Mouse (Mus musculus) testis, adult 2 months (tissue): ENCODE results near the gene Adprhl2. TPM values are rescaled to one million over a fixed set of nuclear protein-coding genes. Genes with fewer than 3 reads are reported as not detected.

Experiments
- H3K27ac ChIP-seq: fragments of 200-500 bp; 2 replicates; pipeline ENCODE4 v1.5.1; 2012; ENCODE audit warnings: low read depth, low read length; ENCODE audit not compliant: control insufficient read depth, insufficient read depth
- H3K27me3 ChIP-seq: fragments of 200-500 bp; 2 replicates; pipeline ENCODE4 v1.6.1; 2012; ENCODE audit warnings: mild to moderate bottlenecking, low read length, moderate library complexity; ENCODE audit not compliant: control insufficient read depth, insufficient read depth
- H3K36me3 ChIP-seq: fragments of 200-500 bp; 2 replicates; pipeline ENCODE4 v1.6.1; 2012; ENCODE audit warnings: mild to moderate bottlenecking, low read length; ENCODE audit not compliant: control insufficient read depth, insufficient read depth
- H3K4me1 ChIP-seq: fragments of 200-500 bp; 2 replicates; pipeline ENCODE4 v1.6.1; 2012; ENCODE audit warnings: low read length; ENCODE audit not compliant: control insufficient read depth, insufficient read depth
- H3K4me3 ChIP-seq: fragments of 200-500 bp; 2 replicates; pipeline ENCODE4 v1.5.1; 2012; ENCODE audit warnings: low read depth, mild to moderate bottlenecking, low read length, moderate library complexity, mixed read lengths; ENCODE audit not compliant: control insufficient read depth
- CTCF ChIP-seq: fragments of 200-500 bp; IDR thresholded peaks from 2 replicates; pipeline ENCODE4 v1.5.1; 2012; ENCODE audit warnings: low read depth, mild to moderate bottlenecking, inconsistent platforms, low read length, moderate library complexity; ENCODE audit not compliant: control insufficient read depth, insufficient read depth, insufficient replicate concordance
- POLR2A ChIP-seq: fragments of 200-500 bp; IDR thresholded peaks from 2 replicates; pipeline ENCODE4 v1.6.1; 2012; ENCODE audit warnings: low read depth, mild to moderate bottlenecking, inconsistent platforms, low read length, moderate library complexity; ENCODE audit not compliant: control insufficient read depth
- polyA plus RNA-seq: library from polyadenylated mRNA; depleted of rRNA; stranded (reverse); fragments of >200 nt; gene quantifications from 2 replicates; pipeline ENCODE4 v1.2.3, GENCODE M21; 2012

The Adprhl2 gene
- polyA plus RNA-seq, 1 experiment = 5.8 TPM

DNA sequence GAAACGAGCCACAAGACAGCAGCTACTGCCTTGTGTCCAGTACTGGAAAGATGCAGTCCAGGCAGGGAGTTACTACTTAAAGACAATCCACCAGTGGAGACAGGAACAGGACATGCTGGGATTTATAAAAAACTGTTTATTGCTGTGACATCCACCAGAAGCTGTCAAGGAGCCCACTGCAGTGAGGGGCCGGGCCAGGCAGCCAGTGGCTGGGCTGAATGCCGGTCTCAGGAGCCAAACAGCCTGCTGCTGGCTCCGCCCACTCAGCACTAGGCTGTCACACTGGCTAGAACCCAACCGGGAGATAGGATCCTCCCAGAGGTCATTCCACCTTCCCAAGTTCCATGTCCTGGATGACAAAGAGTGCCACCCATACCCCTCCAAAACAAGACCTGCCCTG lies 5.6 kb downstream of the Adprhl2 start:
- H3K27me3 ChIP-seq = no peaks in the 10 kb centered on the region
- H3K27ac ChIP-seq = no peak overlapping the region
- no peaks in the 10 kb centered on the region for H3K36me3 ChIP-seq
- TF ChIP-seq POLR2A (no peak), CTCF (no peak)
- H3K4me1 ChIP-seq = peaks cover 3% of the 10 kb centered on the region
- no peak overlapping the region for H3K4me3 ChIP-seq

DNA sequence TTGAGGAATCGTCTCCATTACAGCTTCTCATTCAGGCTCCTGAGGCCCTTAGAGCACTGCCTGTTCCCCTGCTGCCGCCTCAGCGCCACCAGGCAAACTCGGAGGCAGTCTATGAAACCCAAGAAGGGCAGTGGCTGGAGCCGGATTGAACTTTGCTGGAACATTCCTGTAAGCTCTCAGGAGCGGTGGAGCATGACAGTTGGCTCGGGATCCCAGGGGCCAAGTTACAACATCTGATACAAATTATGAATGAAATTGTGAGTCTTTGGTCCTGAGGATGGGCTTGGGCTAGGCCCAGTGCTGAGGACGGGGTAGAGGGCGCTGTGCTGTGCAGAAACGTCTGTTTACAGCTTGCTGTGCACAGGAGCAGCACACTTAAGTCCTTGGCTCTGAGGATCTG lies 7.1 kb downstream of the Adprhl2 start:
- Histone ChIP-seq H3K27ac (no peak overlapping the region), H3K36me3 (no peaks in the 10 kb centered on the region)
- TF ChIP-seq CTCF (no peak), POLR2A (no peak)

DNA sequence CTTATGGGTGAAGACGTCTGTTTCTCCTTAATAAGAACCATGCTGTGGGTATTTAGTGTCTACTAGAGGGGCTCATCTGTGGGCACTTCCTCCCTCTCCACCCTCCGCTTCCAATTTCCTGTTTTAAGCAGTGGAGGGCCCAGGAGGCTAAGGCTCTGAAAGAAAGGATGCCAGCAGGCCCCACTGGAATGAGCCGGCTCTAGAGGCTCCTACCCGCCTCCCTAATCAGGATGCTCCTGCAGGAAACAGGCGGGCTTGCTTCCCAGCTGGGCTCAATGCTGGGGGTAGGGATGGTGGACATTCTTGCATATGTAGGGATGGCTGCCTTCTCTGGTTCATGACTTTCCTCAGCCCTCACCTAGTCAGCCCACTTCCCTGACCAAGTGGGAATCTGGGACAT lies 8.3 kb downstream of the Adprhl2 start:
- H3K4me3 ChIP-seq = no peak overlapping the region
- H3K27me3 ChIP-seq = no peaks in the 10 kb centered on the region
- no peak for TF ChIP-seq POLR2A
- TF ChIP-seq CTCF = no peak
- peaks cover 8% of the 10 kb centered on the region; the same call in 1 of the 2 replicates for H3K4me1 ChIP-seq
- H3K36me3 ChIP-seq = no peaks in the 10 kb centered on the region
- H3K27ac ChIP-seq = no peak overlapping the region

More for the DNA sequence above, 7.1 kb downstream of the Adprhl2 start:
- Histone ChIP-seq H3K4me3 (no peak overlapping the region), H3K4me1 (peaks cover 8% of the 10 kb centered on the region; the same call in 1 of the 2 replicates), H3K27me3 (no peaks in the 10 kb centered on the region)

DNA sequence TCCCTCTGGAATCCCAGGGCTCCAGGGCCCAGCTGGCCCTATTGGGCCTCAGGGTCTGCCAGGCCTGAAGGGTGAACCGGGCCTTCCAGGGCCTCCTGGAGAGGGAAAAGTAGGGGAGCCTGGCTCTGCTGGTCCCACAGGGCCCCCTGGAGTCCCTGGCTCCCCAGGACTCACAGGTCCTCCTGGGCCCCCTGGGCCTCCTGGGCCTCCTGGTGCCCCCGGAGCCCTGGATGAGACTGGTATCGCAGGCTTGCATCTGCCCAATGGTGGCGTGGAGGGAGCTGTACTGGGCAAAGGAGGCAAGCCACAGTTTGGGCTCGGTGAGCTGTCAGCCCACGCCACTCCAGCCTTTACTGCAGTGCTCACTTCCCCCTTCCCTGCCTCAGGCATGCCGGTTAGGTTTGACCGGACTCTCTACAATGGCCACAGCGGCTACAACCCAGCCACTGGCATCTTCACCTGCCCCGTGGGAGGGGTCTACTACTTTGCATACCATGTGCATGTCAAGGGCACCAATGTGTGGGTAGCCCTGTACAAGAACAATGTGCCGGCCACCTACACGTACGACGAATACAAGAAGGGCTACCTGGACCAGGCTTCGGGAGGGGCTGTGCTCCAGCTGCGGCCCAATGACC lies 9.8 kb downstream of the Adprhl2 start:
- H3K27ac ChIP-seq = no peak overlapping the region
- TF ChIP-seq POLR2A = no peak
- TF ChIP-seq CTCF = no peak
- no peaks in the 10 kb centered on the region for H3K27me3 ChIP-seq
- H3K4me1 ChIP-seq = peaks cover 8% of the 10 kb centered on the region; the same call in 1 of the 2 replicates
- no peak overlapping the region for H3K4me3 ChIP-seq
- H3K36me3 ChIP-seq = no peaks in the 10 kb centered on the region

DNA sequence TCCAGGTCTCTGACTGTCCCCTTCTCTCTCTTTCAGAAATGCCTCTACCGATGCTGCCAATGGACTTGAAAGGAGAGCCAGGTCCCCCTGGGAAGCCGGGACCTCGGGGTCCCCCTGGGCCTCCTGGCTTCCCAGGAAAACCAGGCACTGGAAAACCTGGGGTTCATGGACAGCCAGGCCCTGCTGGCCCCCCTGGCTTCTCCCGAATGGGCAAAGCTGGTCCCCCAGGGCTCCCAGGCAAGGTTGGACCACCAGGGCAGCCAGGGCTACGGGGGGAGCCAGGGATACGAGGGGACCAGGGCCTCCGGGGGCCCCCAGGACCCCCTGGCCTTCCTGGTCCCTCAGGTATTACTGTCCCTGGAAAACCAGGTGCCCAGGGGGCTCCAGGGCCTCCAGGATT lies 11.2 kb downstream of the Adprhl2 start:
- TF ChIP-seq POLR2A = no peak
- TF ChIP-seq CTCF = no peak
- no peak overlapping the region for H3K4me3 ChIP-seq
- no peak overlapping the region for H3K27ac ChIP-seq
- peaks cover 8% of the 10 kb centered on the region; the same call in 1 of the 2 replicates for H3K4me1 ChIP-seq
- H3K27me3 ChIP-seq = no peaks in the 10 kb centered on the region
- no peaks in the 10 kb centered on the region for H3K36me3 ChIP-seq

DNA sequence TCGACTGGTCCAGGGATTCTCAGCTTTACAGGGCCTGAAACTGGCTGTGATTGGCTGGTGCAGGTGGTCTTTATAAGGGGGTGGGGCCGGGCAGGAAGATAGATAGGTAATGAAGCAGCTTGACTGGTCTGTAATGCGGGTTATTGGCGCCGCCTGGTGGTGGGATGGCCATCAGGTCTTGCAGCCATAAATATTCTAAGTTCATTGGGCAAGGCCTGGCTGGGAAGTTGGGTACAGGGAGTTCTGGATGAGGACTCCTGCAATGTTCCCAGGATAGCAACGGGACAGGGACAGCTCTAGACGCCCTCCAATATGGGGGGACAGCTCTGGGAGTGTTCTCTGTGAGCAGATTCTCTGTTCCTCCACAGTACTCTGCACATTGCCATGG lies 11.6 kb downstream of the Adprhl2 start:
- Histone ChIP-seq H3K36me3 (no peaks in the 10 kb centered on the region), H3K27ac (no peak overlapping the region), H3K4me1 (peaks cover 8% of the 10 kb centered on the region; the same call in 1 of the 2 replicates), H3K27me3 (no peaks in the 10 kb centered on the region), H3K4me3 (peak overlapping the region; percentile 74)
- TF ChIP-seq CTCF (peak; percentile 75; the same call in 1 of the 2 replicates), POLR2A (no peak)

DNA sequence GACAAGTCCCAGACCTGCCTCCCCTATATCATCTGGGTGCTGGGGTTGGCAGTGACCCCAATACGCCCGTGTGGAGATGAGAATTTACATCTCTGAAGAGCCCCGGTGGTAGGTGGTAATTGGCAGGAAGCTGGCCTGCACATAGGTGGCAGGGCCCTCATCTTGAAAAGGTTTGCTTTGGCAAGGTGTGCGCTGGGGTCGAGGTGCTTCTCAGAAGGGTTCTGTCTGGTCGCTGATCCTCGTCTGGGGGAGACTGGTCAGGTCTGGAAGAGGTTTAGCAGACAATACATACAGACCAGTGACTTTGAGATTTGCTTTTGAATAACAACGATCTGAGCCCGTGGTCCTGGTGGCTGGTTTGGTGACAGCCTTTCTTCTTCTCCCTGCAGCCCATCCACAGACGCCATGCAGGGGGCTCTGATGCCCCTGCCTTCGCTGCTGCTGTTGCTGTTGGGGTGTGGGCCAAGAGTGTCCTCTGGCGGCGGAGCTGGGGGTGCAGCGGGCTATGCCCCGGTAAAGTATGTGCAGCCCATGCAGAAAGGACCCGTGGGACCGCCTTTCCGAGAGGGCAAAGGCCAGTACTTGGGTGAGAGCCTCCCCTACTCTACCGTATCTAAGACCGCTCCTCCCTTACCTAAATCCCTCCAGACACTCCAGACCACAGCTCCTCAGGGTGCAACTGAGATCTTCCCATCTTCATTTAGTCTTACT lies 12.1 kb downstream of the Adprhl2 start:
- H3K27ac ChIP-seq = no peak overlapping the region
- peak overlapping the region; percentile 74 for H3K4me3 ChIP-seq

More for the DNA sequence above, 12.1 kb downstream of the Adprhl2 start:
- no peak for TF ChIP-seq POLR2A
- TF ChIP-seq CTCF = peak; percentile 15; the same call in 1 of the 2 replicates
- no peaks in the 10 kb centered on the region for H3K27me3 ChIP-seq
- peaks cover 8% of the 10 kb centered on the region; the same call in 1 of the 2 replicates for H3K4me1 ChIP-seq
- no peaks in the 10 kb centered on the region for H3K36me3 ChIP-seq
